Mouse (Mus musculus) ovary, postnatal 36 days (tissue): ENCODE results near the gene Higd2a.

ENCODE experiments used
- DNase-seq: peaks from one replicate; pipeline ENCODE4 v3.0.0; 2022; ENCODE audit warnings: low spot score, mixed read lengths

The Higd2a gene

GRCm38 (mm10) chr13:54589996-54590951 lies at the start of gene Higd2a, which contains the start of gene Nop16:
Gene Higd2a (plus strand): TSS chr13:54590207.
Gene Nop16 (minus strand): TSS chr13:54590090.
- peak; percentile 93 for DNase-seq

- DNase-seq: no peak
Observed at GRCm38 (mm10) chr13:54548036-54548435, 42.0 kb upstream of the Higd2a start.

- DNase-seq: no peak
Observed at GRCm38 (mm10) chr13:54556176-54556575, 33.8 kb upstream of the Higd2a start.

GRCm38 (mm10) chr13:54556796-54557195 lies 33.2 kb upstream of the Higd2a start:
- DNase-seq: no peak

- DNase-seq: no peak
Observed at GRCm38 (mm10) chr13:54557652-54558051, 32.4 kb upstream of the Higd2a start.

- no peak for DNase-seq
Observed at GRCm38 (mm10) chr13:54559656-54560055, 30.4 kb upstream of the Higd2a start.

GRCm38 (mm10) chr13:54560608-54561007 lies 29.4 kb upstream of the Higd2a start:
- DNase-seq: no peak

GRCm38 (mm10) chr13:54562562-54562961 lies 27.4 kb upstream of the Higd2a start:
- no peak for DNase-seq

GRCm38 (mm10) chr13:54564232-54565200 lies 25.5 kb upstream of the Higd2a start:
- no peak for DNase-seq

GRCm38 (mm10) chr13:54565201-54565581 lies 24.8 kb upstream of the Higd2a start, which contains the start of gene 4833439L19Rik:
Gene 4833439L19Rik (minus strand): TSS chr13:54565435.
- DNase-seq: peak; percentile 91

GRCm38 (mm10) chr13:54565594-54566345 lies 24.2 kb upstream of the Higd2a start:
- DNase-seq: peak; percentile 33

GRCm38 (mm10) chr13:54568380-54568779 lies 21.6 kb upstream of the Higd2a start:
- DNase-seq: no peak

GRCm38 (mm10) chr13:54569282-54569681 lies 20.7 kb upstream of the Higd2a start:
- DNase-seq: no peak

- DNase-seq: no peak
Observed at GRCm38 (mm10) chr13:54570736-54571135, 19.3 kb upstream of the Higd2a start.

GRCm38 (mm10) chr13:54571637-54572036 lies 18.4 kb upstream of the Higd2a start:
- no peak for DNase-seq

GRCm38 (mm10) chr13:54572621-54573020 lies 17.4 kb upstream of the Higd2a start:
- DNase-seq: no peak

- DNase-seq: peak; percentile 82
Observed at GRCm38 (mm10) chr13:54574854-54575481, 15.0 kb upstream of the Higd2a start, which contains the start of gene Arl10. Gene Arl10 (plus strand): TSS chr13:54575015.

GRCm38 (mm10) chr13:54575489-54575888 lies 14.5 kb upstream of the Higd2a start:
- DNase-seq: peak; percentile 26

GRCm38 (mm10) chr13:54577652-54578507 lies 12.1 kb upstream of the Higd2a start:
- no peak for DNase-seq

GRCm38 (mm10) chr13:54581385-54581784 lies 8.6 kb upstream of the Higd2a start:
- no peak for DNase-seq
